Mouse (Mus musculus): ENCODE results near the gene Iqsec1. TPM values are rescaled to one million over a fixed set of nuclear protein-coding genes. Genes with fewer than 3 reads are reported as not detected.

Gene Iqsec1
- 8.9 and 9.8 TPM in 2 replicates for polyA plus RNA-seq (2016; fragmentation: Nextera tagmentation; extraction: Ambion mirVana)

GRCm38 (mm10) chr6:90988648-90989317 lies at the start of gene Iqsec1:
Gene Iqsec1, minus strand, starts transcription at chr6:90988685.
- peak within 1 kb of the TSS; percentile 99 for H3K4me2 ChIP-seq

GRCm38 (mm10) chr6:91028256-91028655 lies 39.8 kb upstream of the Iqsec1 start:
- H3K36me3 ChIP-seq, result no peaks in the 10 kb centered on the region
- ATAC-seq (ENCODE audit: insufficient number of reproducible peaks, insufficient read depth, low FRiP score, low TSS enrichment, low read depth), result no peak
- WGBS, result 83% methylated on average over 5 of the region's 5 CpGs
- H3K9ac ChIP-seq (replicated peaks), result no peak overlapping the region
- no peak overlapping the region for H3K4me2 ChIP-seq
- no peaks in the 10 kb centered on the region for H3K27me3 ChIP-seq
- H3K9me3 ChIP-seq, result no peaks in the 10 kb centered on the region
- H3K4me1 ChIP-seq (replicated peaks), result peaks cover 23% of the 10 kb centered on the region
- H3K27ac ChIP-seq, result no peak overlapping the region
- no peak overlapping the region for H3K4me3 ChIP-seq (replicated peaks)

More at GRCm38 (mm10) chr6:90988648-90989317, at the start of gene Iqsec1:
- Histone ChIP-seq H3K9me3 (0 out of 2 replicates have a peak, but pooled peaks cover 10% of the 10 kb centered on the region), H3K27ac (no peak within 1 kb of the TSS), H3K9ac (replicated peaks) (peak within 1 kb of the TSS; percentile 71), H3K27me3 (peaks cover 34% of the 10 kb centered on the region), H3K4me3 (replicated peaks) (peak within 1 kb of the TSS; percentile 74), H3K4me1 (replicated peaks) (peaks cover 8% of the 10 kb centered on the region), H3K36me3 (no peaks in the 10 kb centered on the region)
- ATAC-seq (ENCODE audit: insufficient number of reproducible peaks, insufficient read depth, low FRiP score, low TSS enrichment, low read depth), result peak; percentile 94
- 1% methylated on average over 38 of the region's 39 CpGs for WGBS

GRCm38 (mm10) chr6:91020810-91021209 lies 32.3 kb upstream of the Iqsec1 start:
- peak; percentile 41; the same call in 1 of the 2 replicates for ATAC-seq (ENCODE audit: insufficient number of reproducible peaks, insufficient read depth, low FRiP score, low TSS enrichment, low read depth)
- Histone ChIP-seq H3K36me3 (no peaks in the 10 kb centered on the region), H3K4me1 (replicated peaks) (peaks cover 31% of the 10 kb centered on the region), H3K27me3 (no peaks in the 10 kb centered on the region), H3K9me3 (no peaks in the 10 kb centered on the region), H3K4me3 (replicated peaks) (no peak overlapping the region), H3K9ac (replicated peaks) (no peak overlapping the region), H3K4me2 (no peak overlapping the region), H3K27ac (peak overlapping the region; percentile 64; the same call in 1 of the 2 replicates)
- WGBS, result 24% methylated on average over 7 of the region's 7 CpGs

- no peak overlapping the region for H3K4me3 ChIP-seq (replicated peaks)
- H3K9me3 ChIP-seq, result no peaks in the 10 kb centered on the region
- H3K4me2 ChIP-seq, result no peak overlapping the region
- no peak for ATAC-seq (ENCODE audit: insufficient number of reproducible peaks, insufficient read depth, low FRiP score, low TSS enrichment, low read depth)
- H3K9ac ChIP-seq (replicated peaks), result no peak overlapping the region
- WGBS, result 85% methylated on average over 7 of the region's 7 CpGs
- H3K4me1 ChIP-seq (replicated peaks), result peaks cover 17% of the 10 kb centered on the region
- H3K36me3 ChIP-seq, result no peaks in the 10 kb centered on the region
- H3K27me3 ChIP-seq, result no peaks in the 10 kb centered on the region
- H3K27ac ChIP-seq, result no peak overlapping the region
These were observed 28.2 kb upstream of the Iqsec1 start for GRCm38 (mm10) chr6:91016600-91017230.

- ATAC-seq (ENCODE audit: insufficient number of reproducible peaks, insufficient read depth, low FRiP score, low TSS enrichment, low read depth), result no peak
These were observed 25.9 kb upstream of the Iqsec1 start for GRCm38 (mm10) chr6:91014198-91014958.

GRCm38 (mm10) chr6:91012458-91012857 lies 24.0 kb upstream of the Iqsec1 start:
- H3K4me1 ChIP-seq (replicated peaks), result 0 out of 2 replicates have a peak, but pooled peaks cover 3% of the 10 kb centered on the region
- WGBS, result 66% methylated on average over 3 of the region's 3 CpGs
- H3K36me3 ChIP-seq, result no peaks in the 10 kb centered on the region
- no peaks in the 10 kb centered on the region for H3K9me3 ChIP-seq
- no peak overlapping the region for H3K9ac ChIP-seq (replicated peaks)
- H3K27ac ChIP-seq, result no peak overlapping the region
- H3K27me3 ChIP-seq, result no peaks in the 10 kb centered on the region
- ATAC-seq (ENCODE audit: insufficient number of reproducible peaks, insufficient read depth, low FRiP score, low TSS enrichment, low read depth), result no peak
- no peak overlapping the region for H3K4me2 ChIP-seq
- no peak overlapping the region for H3K4me3 ChIP-seq (replicated peaks)

More at GRCm38 (mm10) chr6:91014198-91014958, 25.9 kb upstream of the Iqsec1 start:
- 63% methylated on average over 9 of the region's 9 CpGs for WGBS
- Histone ChIP-seq H3K36me3 (no peaks in the 10 kb centered on the region), H3K4me2 (no peak overlapping the region), H3K9me3 (no peaks in the 10 kb centered on the region), H3K27me3 (no peaks in the 10 kb centered on the region), H3K4me1 (replicated peaks) (0 out of 2 replicates have a peak, but pooled peaks cover 3% of the 10 kb centered on the region), H3K4me3 (replicated peaks) (no peak overlapping the region), H3K9ac (replicated peaks) (no peak overlapping the region), H3K27ac (no peak overlapping the region)

GRCm38 (mm10) chr6:91011568-91011967 lies 23.1 kb upstream of the Iqsec1 start:
- no peaks in the 10 kb centered on the region for H3K27me3 ChIP-seq
- no peak overlapping the region for H3K4me2 ChIP-seq
- peak overlapping the region; percentile 17; the same call in 1 of the 2 replicates for H3K27ac ChIP-seq
- no peaks in the 10 kb centered on the region for H3K9me3 ChIP-seq
- no peak overlapping the region for H3K4me3 ChIP-seq (replicated peaks)
- no peak overlapping the region for H3K9ac ChIP-seq (replicated peaks)
- no peak for ATAC-seq (ENCODE audit: insufficient number of reproducible peaks, insufficient read depth, low FRiP score, low TSS enrichment, low read depth)
- H3K36me3 ChIP-seq, result no peaks in the 10 kb centered on the region
- WGBS, result 47% methylated on average over 4 of the region's 4 CpGs
- H3K4me1 ChIP-seq (replicated peaks), result 0 out of 2 replicates have a peak, but pooled peaks cover 3% of the 10 kb centered on the region

- Histone ChIP-seq H3K27ac (no peak overlapping the region), H3K4me3 (replicated peaks) (no peak overlapping the region), H3K9me3 (no peaks in the 10 kb centered on the region), H3K36me3 (no peaks in the 10 kb centered on the region), H3K9ac (replicated peaks) (no peak overlapping the region), H3K27me3 (no peaks in the 10 kb centered on the region), H3K4me1 (replicated peaks) (no peaks in the 10 kb centered on the region), H3K4me2 (no peak overlapping the region)
- WGBS, result 85% methylated on average over 3 of the region's 3 CpGs
- no peak for ATAC-seq (ENCODE audit: insufficient number of reproducible peaks, insufficient read depth, low FRiP score, low TSS enrichment, low read depth)
These were observed 19.9 kb upstream of the Iqsec1 start for GRCm38 (mm10) chr6:91008284-91008830.

- H3K27me3 ChIP-seq, result no peaks in the 10 kb centered on the region
- no peak overlapping the region for H3K4me3 ChIP-seq (replicated peaks)
- H3K4me2 ChIP-seq, result no peak overlapping the region
- no peaks in the 10 kb centered on the region for H3K9me3 ChIP-seq
- no peak overlapping the region for H3K27ac ChIP-seq
- no peak overlapping the region for H3K9ac ChIP-seq (replicated peaks)
- ATAC-seq (ENCODE audit: insufficient number of reproducible peaks, insufficient read depth, low FRiP score, low TSS enrichment, low read depth), result no peak
- WGBS, result 64% methylated on average over 2 of the region's 2 CpGs
- no peaks in the 10 kb centered on the region for H3K36me3 ChIP-seq
- H3K4me1 ChIP-seq (replicated peaks), result no peaks in the 10 kb centered on the region
These were observed 18.7 kb upstream of the Iqsec1 start for GRCm38 (mm10) chr6:91007207-91007606.

- WGBS, result 85% methylated on average over 2 of the region's 2 CpGs
- ATAC-seq (ENCODE audit: insufficient number of reproducible peaks, insufficient read depth, low FRiP score, low TSS enrichment, low read depth), result no peak
- Histone ChIP-seq H3K4me3 (replicated peaks) (no peak overlapping the region), H3K9me3 (no peaks in the 10 kb centered on the region), H3K4me1 (replicated peaks) (peaks cover 9% of the 10 kb centered on the region; the same call in 1 of the 2 replicates), H3K4me2 (no peak overlapping the region), H3K36me3 (no peaks in the 10 kb centered on the region), H3K9ac (replicated peaks) (no peak overlapping the region), H3K27me3 (peaks cover 15% of the 10 kb centered on the region), H3K27ac (no peak overlapping the region)
These were observed 15.7 kb upstream of the Iqsec1 start for GRCm38 (mm10) chr6:91004157-91004556.
